In the genomic region with DNA sequence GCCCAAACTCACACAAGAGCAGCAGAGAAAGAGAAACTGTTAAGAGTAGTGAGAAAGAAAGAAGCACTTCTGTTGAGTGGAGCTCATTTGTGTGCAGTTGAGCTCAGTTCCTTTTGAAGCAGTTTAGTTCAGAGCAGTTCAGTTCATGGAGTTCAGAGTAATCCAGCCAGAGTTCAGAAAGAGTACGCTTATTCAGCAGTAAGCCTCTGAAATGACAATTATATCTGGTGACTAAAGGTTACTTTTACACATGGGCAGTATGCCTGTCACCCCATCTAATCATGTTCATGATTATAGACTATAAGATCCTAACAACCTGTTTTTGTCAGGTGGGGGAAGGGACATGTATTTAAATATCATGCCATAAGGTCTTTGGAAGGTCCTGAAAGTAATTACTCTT, we compare ENCODE assay signal across 19 mouse cellular contexts.
DNase-seq lines count a peak whose midpoint lies in the region; ATAC-seq and TF ChIP-seq lines count a peak whose summit lies in the region.
"Had no signal": no experiment of that assay in that cellular context is flagged by ENCODE, and none has a peak within 500 bp of the region (broad histone marks: within the 10 kb centered on the region; RNA-seq: fewer than 3 reads in every experiment).

No protein-coding gene starts in this region.

- 68% methylated on average over 1 of the region's 1 CpGs for WGBS in intestine, postnatal 0 days
- 93% methylated on average over 1 of the region's 1 CpGs for WGBS in intestine, embryonic 15.5 days
- WGBS in small intestine, adult 2 months, result 31% methylated on average over 1 of the region's 1 CpGs
- 98% methylated on average over 1 of the region's 1 CpGs for WGBS in hindbrain, embryonic 10.5 days

- no peak for TF ChIP-seq POLR2A in small intestine, adult 2 months (IDR thresholded peaks at IDR 0.05; ENCODE audit: low read depth, low read length)

- no peaks in the 10 kb centered on the region for H3K36me3 ChIP-seq in intestine, postnatal 0 days (ENCODE audit: control insufficient read depth, insufficient read depth)
- H3K36me3 ChIP-seq in intestine, embryonic 15.5 days, result no peaks in the 10 kb centered on the region
- no peaks in the 10 kb centered on the region for H3K36me3 ChIP-seq in small intestine, adult 2 months (ENCODE audit: control insufficient read depth, insufficient read depth, low read length)
- no peaks in the 10 kb centered on the region for H3K36me3 ChIP-seq in hindbrain, embryonic 10.5 days
- H3K36me3 ChIP-seq: G1E had no signal

- peak; percentile 98 for ATAC-seq in intestine, postnatal 0 days
- ATAC-seq in intestine, embryonic 15.5 days, result no peak
- ATAC-seq: activated CD4-positive, CD25-positive, alpha-beta regulatory T cell, adult 4 months; CD4-positive, CD25-positive, alpha-beta regulatory T cell, adult 4 months; Patski had no signal

- no peak overlapping the region for H3K4me3 ChIP-seq in intestine, postnatal 0 days (ENCODE audit: low read depth, low read length)
- no peak overlapping the region for H3K4me3 ChIP-seq in intestine, embryonic 15.5 days (replicated peaks)
- no peak overlapping the region for H3K4me3 ChIP-seq in small intestine, adult 2 months (ENCODE audit: low read depth, low read length)
- H3K4me3 ChIP-seq in hindbrain, embryonic 10.5 days, result no peak overlapping the region

- peak overlapping the region; percentile 64; the same call in 1 of the 2 replicates for H3K27ac ChIP-seq in intestine, postnatal 0 days (ENCODE audit: low read depth, low read length)
- H3K27ac ChIP-seq in intestine, embryonic 15.5 days, result no peak overlapping the region
- H3K27ac ChIP-seq in small intestine, adult 2 months (ENCODE audit: insufficient read depth, low read depth, low read length), result peak overlapping the region; percentile 93
- H3K27ac ChIP-seq in hindbrain, embryonic 10.5 days, result no peak overlapping the region

- no peaks in the 10 kb centered on the region for H3K4me1 ChIP-seq in intestine, postnatal 0 days (replicated peaks; ENCODE audit: control insufficient read depth, insufficient read depth, low read length)
- no peaks in the 10 kb centered on the region for H3K4me1 ChIP-seq in intestine, embryonic 15.5 days (replicated peaks)
- H3K4me1 ChIP-seq in small intestine, adult 2 months (ENCODE audit: control insufficient read depth, insufficient read depth, insufficient read length, low read length), result no peaks in the 10 kb centered on the region
- no peaks in the 10 kb centered on the region for H3K4me1 ChIP-seq in hindbrain, embryonic 10.5 days (replicated peaks)

- TF ChIP-seq CTCF in intestine, postnatal 0 days (IDR thresholded peaks at IDR 0.05; ENCODE audit: low read depth), result no peak
- TF ChIP-seq CTCF in small intestine, adult 2 months (IDR thresholded peaks at IDR 0.05; ENCODE audit: extremely low read depth, insufficient read length, insufficient replicate concordance, low read depth, low read length), result no peak

- no peaks in the 10 kb centered on the region for H3K9me3 ChIP-seq in intestine, postnatal 0 days (ENCODE audit: control insufficient read depth)
- no peaks in the 10 kb centered on the region for H3K9me3 ChIP-seq in intestine, embryonic 15.5 days
- no peaks in the 10 kb centered on the region for H3K9me3 ChIP-seq in hindbrain, embryonic 10.5 days
- H3K9me3 ChIP-seq: G1E had no signal

- H3K4me2 ChIP-seq in intestine, postnatal 0 days (replicated peaks; ENCODE audit: low read depth), result no peak overlapping the region
- no peak overlapping the region for H3K4me2 ChIP-seq in intestine, embryonic 15.5 days (replicated peaks)

- DNase-seq in hindbrain, embryonic 10.5 days (ENCODE audit: low spot score), result no peak
- DNase-seq: adrenal gland, adult 2 months; adrenal gland, adult 8-10 months; adrenal gland, postnatal 10 days; adrenal gland, postnatal 14 days; adrenal gland, postnatal 25 days; adrenal gland, postnatal 36 days; B cell, adult 2 months; cerebellum, adult 11 months; cerebellum, adult 11-12 months; cerebellum, adult 18-20 months had no signal

- H3K27me3 ChIP-seq in intestine, postnatal 0 days (replicated peaks; ENCODE audit: control insufficient read depth, insufficient read depth, low read length), result no peaks in the 10 kb centered on the region
- no peaks in the 10 kb centered on the region for H3K27me3 ChIP-seq in intestine, embryonic 15.5 days (replicated peaks)
- H3K27me3 ChIP-seq in small intestine, adult 2 months (ENCODE audit: control insufficient read depth, insufficient read depth, low read length), result no peaks in the 10 kb centered on the region
- H3K27me3 ChIP-seq in hindbrain, embryonic 10.5 days (ENCODE audit: insufficient read depth, poor library complexity, severe bottlenecking), result no peaks in the 10 kb centered on the region
- H3K27me3 ChIP-seq: CH12.LX, Patski had no signal

- H3K9ac ChIP-seq in intestine, postnatal 0 days (ENCODE audit: low read depth, low read length), result no peak overlapping the region
- H3K9ac ChIP-seq in intestine, embryonic 15.5 days, result no peak overlapping the region

Comparison
In these comparisons a context has a peak if more than half of its experiments do, and no peak if none do; other contexts are left out.
1. H3K27ac ChIP-seq: peak in intestine, postnatal 0 days (single experiment) and small intestine, adult 2 months (single experiment); none in intestine, embryonic 15.5 days (single experiment) and hindbrain, embryonic 10.5 days (single experiment).